Mouse (Mus musculus): ENCODE results near the gene Nrxn3.

DNA sequence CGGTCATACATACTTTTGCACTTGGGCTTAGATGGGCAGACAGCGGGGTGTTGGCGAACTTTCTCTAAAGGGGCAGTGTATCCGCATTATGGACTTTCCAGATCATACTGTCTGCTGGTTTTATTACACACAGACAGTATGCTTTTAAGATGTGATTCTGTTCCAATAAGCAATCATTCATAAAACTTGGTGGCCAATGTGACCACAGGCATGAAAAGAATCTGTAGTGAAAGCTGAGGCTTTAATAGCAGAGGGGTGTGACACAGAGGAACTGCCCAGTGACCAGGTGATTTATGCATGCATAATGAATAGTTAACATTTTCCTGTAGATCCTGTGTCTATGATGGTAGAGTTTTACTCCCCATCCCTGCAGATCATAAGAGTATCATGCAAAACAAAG, 1254.0 kb downstream of the Nrxn3 start:
- no peak for TF ChIP-seq POLR2A (IDR thresholded peaks at IDR 0.05; ENCODE audit: low read depth, low read length)
- no peak for TF ChIP-seq CTCF (IDR thresholded peaks at IDR 0.05; ENCODE audit: extremely low read depth, insufficient read length, insufficient replicate concordance, low read depth, low read length)
